Mouse (Mus musculus) C2C12 (cell line): ENCODE data around the gene Por. TPM values are rescaled to one million over a fixed set of nuclear protein-coding genes. Genes with fewer than 3 reads are reported as not detected.

Experiments used
- H3K27me3 ChIP-seq: one replicate; pipeline ENCODE4 v1.6.1; 2011; ENCODE audit not compliant: control insufficient read depth, insufficient read depth, insufficient read length
- H3K36me3 ChIP-seq: one replicate; pipeline ENCODE4 v1.6.1; 2011; ENCODE audit not compliant: control insufficient read depth, insufficient read depth
- H3K4me3 ChIP-seq: one replicate; pipeline ENCODE4 v1.5.1; 2011; ENCODE audit warnings: mild to moderate bottlenecking, control low read depth; ENCODE audit not compliant: poor library complexity, insufficient read depth, severe bottlenecking
- H3K79me2 ChIP-seq: one replicate; pipeline ENCODE4 v1.6.1; 2011; ENCODE audit not compliant: control insufficient read depth, insufficient read depth
- H3K79me3 ChIP-seq: one replicate; pipeline ENCODE4 v1.6.1; 2011; ENCODE audit warnings: low read depth, control low read depth
- H3ac ChIP-seq: one replicate; pipeline ENCODE3; 2011; ENCODE audit warnings: low read depth; ENCODE audit not compliant: control insufficient read depth, insufficient read length
- CEBPB ChIP-seq: IDR thresholded peaks from one replicate; pipeline ENCODE4 v1.6.1; 2011; ENCODE audit warnings: low read depth, mild to moderate bottlenecking, control low read depth, moderate library complexity
- CTCF ChIP-seq: IDR thresholded peaks from one replicate; pipeline ENCODE4 v1.5.1; 2011; ENCODE audit not compliant: control insufficient read depth, insufficient read depth, insufficient read length
- FOSL1 ChIP-seq: IDR thresholded peaks from one replicate; pipeline ENCODE4 v1.8.0; 2011; ENCODE audit warnings: mild to moderate bottlenecking, low read length; ENCODE audit not compliant: poor library complexity, insufficient read depth, severe bottlenecking
- MAX ChIP-seq: IDR thresholded peaks from one replicate; pipeline ENCODE4 v1.6.1; 2011; ENCODE audit warnings: mild to moderate bottlenecking, control low read depth
- MYOD1 ChIP-seq: IDR thresholded peaks from one replicate; pipeline ENCODE4 v1.6.1; 2011; ENCODE audit warnings: low read depth; ENCODE audit not compliant: control insufficient read depth, insufficient read length
- MYOG ChIP-seq: IDR thresholded peaks from one replicate; pipeline ENCODE4 v1.6.1; 2011; ENCODE audit not compliant: control insufficient read depth, insufficient read length; ENCODE audit errors: extremely low read depth
- USF1 ChIP-seq: IDR thresholded peaks from one replicate; pipeline ENCODE4 v1.6.1; 2011; ENCODE audit warnings: low read depth, mild to moderate bottlenecking, control low read depth, moderate library complexity
- polyA plus RNA-seq: library from polyadenylated mRNA; unstranded; fragments of >200 nt; fragmentation: generic; extraction: Trizol; gene quantifications from one replicate; pipeline ENCODE4 v1.2.1, GENCODE M21; 2012; ENCODE audit warnings: missing spikeins

The Por gene
- polyA plus RNA-seq, 1 experiment, result 106 TPM

GRCm38 (mm10) chr5:135727871-135728270, 58.0 kb downstream of the Por start:
- Histone ChIP-seq H3K27me3 (no peaks in the 10 kb centered on the region), H3K4me3 (no peak overlapping the region), H3K79me3 (peaks cover 3% of the 10 kb centered on the region), H3ac (no peak overlapping the region), H3K36me3 (peaks cover 32% of the 10 kb centered on the region), H3K79me2 (peaks cover 32% of the 10 kb centered on the region)
- no peak for TF ChIP-seq FOSL1
- TF ChIP-seq MAX, result no peak
- TF ChIP-seq CEBPB, result no peak
- TF ChIP-seq MYOG, result no peak
- TF ChIP-seq USF1, result no peak
- no peak for TF ChIP-seq CTCF
- no peak for TF ChIP-seq MYOD1

- Histone ChIP-seq H3K36me3 (peaks cover 32% of the 10 kb centered on the region), H3K27me3 (no peaks in the 10 kb centered on the region), H3K79me2 (peaks cover 28% of the 10 kb centered on the region), H3ac (no peak overlapping the region), H3K79me3 (peaks cover 2% of the 10 kb centered on the region), H3K4me3 (no peak overlapping the region)
- no peak for TF ChIP-seq CTCF
- no peak for TF ChIP-seq FOSL1
- no peak for TF ChIP-seq MYOG
- TF ChIP-seq CEBPB, result no peak
- TF ChIP-seq MAX, result no peak
Observed at GRCm38 (mm10) chr5:135728361-135728760, 58.5 kb downstream of the Por start.

DNA sequence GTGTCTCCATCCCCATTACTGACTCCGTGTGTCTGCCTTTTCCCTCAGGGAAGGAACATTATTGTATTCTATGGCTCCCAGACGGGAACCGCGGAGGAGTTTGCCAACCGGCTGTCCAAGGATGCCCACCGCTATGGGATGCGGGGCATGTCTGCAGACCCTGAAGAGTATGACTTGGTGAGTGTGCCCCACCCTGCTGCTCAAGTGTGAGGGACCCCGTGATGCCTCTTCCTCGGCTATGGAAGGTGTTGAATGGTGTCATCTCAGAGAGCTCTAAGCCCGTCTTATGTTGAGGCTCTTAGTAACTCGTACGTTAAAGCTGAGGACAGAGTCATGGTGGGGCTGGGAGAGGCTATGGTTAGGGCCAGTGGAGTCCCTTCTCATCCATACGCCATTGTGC, 59.5 kb downstream of the Por start:
- peaks cover 18% of the 10 kb centered on the region for H3K79me2 ChIP-seq
- H3K27me3 ChIP-seq, result no peaks in the 10 kb centered on the region
- H3K4me3 ChIP-seq, result no peak overlapping the region
- H3ac ChIP-seq, result no peak overlapping the region
- TF ChIP-seq MYOG (no peak), CEBPB (no peak), MYOD1 (no peak), USF1 (no peak), MAX (no peak)
- H3K79me3 ChIP-seq, result no peaks in the 10 kb centered on the region
- H3K36me3 ChIP-seq, result peaks cover 32% of the 10 kb centered on the region

DNA sequence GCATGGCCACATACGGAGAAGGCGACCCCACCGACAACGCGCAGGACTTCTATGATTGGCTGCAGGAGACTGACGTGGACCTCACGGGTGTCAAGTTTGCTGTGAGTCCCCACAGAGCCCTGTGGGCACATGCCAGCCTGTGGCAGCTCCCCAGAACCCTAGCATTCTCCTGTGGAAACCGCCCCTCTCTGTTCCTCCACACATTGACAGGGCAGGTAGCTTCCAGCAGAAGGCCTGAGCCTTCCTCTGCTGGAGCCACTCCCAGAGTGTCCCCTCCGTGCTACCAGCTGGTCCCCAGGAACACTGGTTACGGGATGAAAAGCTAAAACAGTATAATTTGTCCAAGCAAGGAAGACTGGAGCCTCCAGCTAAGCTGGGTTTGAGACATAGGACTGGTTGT, 60.4 kb downstream of the Por start:
- H3ac ChIP-seq, result no peak overlapping the region
- H3K79me3 ChIP-seq, result no peaks in the 10 kb centered on the region
- H3K36me3 ChIP-seq, result peaks cover 40% of the 10 kb centered on the region
- H3K79me2 ChIP-seq, result peaks cover 10% of the 10 kb centered on the region
- TF ChIP-seq USF1 (no peak), FOSL1 (no peak), CTCF (no peak), MYOG (no peak), MYOD1 (no peak), CEBPB (no peak), MAX (no peak)
- H3K27me3 ChIP-seq, result no peaks in the 10 kb centered on the region
- H3K4me3 ChIP-seq, result no peak overlapping the region

DNA sequence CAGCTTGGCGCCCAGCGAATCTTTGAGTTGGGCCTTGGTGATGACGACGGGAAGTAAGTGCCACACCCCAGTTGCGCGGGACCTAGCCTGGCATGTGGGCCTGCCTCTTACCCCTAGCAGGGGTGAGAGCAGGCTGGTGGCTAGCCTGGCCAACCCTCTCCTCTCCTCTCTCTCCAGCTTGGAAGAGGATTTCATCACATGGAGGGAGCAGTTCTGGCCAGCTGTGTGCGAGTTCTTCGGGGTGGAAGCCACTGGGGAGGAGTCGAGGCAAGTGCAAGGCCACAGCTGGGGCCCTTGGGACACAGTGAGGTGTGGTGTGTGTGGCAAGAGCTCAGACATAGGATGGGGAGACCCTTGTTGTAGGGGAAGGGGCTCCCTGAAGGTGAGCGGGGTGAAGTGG, 61.1 kb downstream of the Por start:
- no peak overlapping the region for H3K4me3 ChIP-seq
- H3ac ChIP-seq, result no peak overlapping the region
- H3K79me2 ChIP-seq, result peaks cover 4% of the 10 kb centered on the region
- TF ChIP-seq MYOD1, result no peak
- H3K79me3 ChIP-seq, result no peaks in the 10 kb centered on the region
- peaks cover 47% of the 10 kb centered on the region for H3K36me3 ChIP-seq
- H3K27me3 ChIP-seq, result no peaks in the 10 kb centered on the region

GRCm38 (mm10) chr5:135731322-135731721, 61.5 kb downstream of the Por start:
- Histone ChIP-seq H3K4me3 (no peak overlapping the region), H3K79me3 (no peaks in the 10 kb centered on the region), H3K79me2 (no peaks in the 10 kb centered on the region), H3ac (no peak overlapping the region), H3K27me3 (no peaks in the 10 kb centered on the region), H3K36me3 (peaks cover 49% of the 10 kb centered on the region)
- TF ChIP-seq MYOG (no peak), USF1 (no peak), MAX (no peak), MYOD1 (no peak), CEBPB (no peak), FOSL1 (no peak), CTCF (no peak)

GRCm38 (mm10) chr5:135733071-135733470, 63.2 kb downstream of the Por start:
- H3K4me3 ChIP-seq, result no peak overlapping the region
- peaks cover 62% of the 10 kb centered on the region for H3K36me3 ChIP-seq
- H3ac ChIP-seq, result no peak overlapping the region
- TF ChIP-seq MAX, result no peak
- no peak for TF ChIP-seq CTCF
- no peak for TF ChIP-seq USF1
- no peak for TF ChIP-seq FOSL1
- TF ChIP-seq MYOD1, result no peak
- no peak for TF ChIP-seq CEBPB
- TF ChIP-seq MYOG, result no peak
- H3K27me3 ChIP-seq, result no peaks in the 10 kb centered on the region
- no peaks in the 10 kb centered on the region for H3K79me2 ChIP-seq
- no peaks in the 10 kb centered on the region for H3K79me3 ChIP-seq
